Mouse (Mus musculus) testis, adult 2 months (tissue): ENCODE data around the gene Ccdc32.

Experiments used
- CTCF ChIP-seq: fragments of 200-500 bp; IDR thresholded peaks from 2 replicates; pipeline ENCODE4 v1.5.1; 2012; ENCODE audit warnings: low read depth, mild to moderate bottlenecking, inconsistent platforms, low read length, moderate library complexity; ENCODE audit not compliant: control insufficient read depth, insufficient read depth, insufficient replicate concordance
- POLR2A ChIP-seq: fragments of 200-500 bp; IDR thresholded peaks from 2 replicates; pipeline ENCODE4 v1.6.1; 2012; ENCODE audit warnings: low read depth, mild to moderate bottlenecking, inconsistent platforms, low read length, moderate library complexity; ENCODE audit not compliant: control insufficient read depth

DNA sequence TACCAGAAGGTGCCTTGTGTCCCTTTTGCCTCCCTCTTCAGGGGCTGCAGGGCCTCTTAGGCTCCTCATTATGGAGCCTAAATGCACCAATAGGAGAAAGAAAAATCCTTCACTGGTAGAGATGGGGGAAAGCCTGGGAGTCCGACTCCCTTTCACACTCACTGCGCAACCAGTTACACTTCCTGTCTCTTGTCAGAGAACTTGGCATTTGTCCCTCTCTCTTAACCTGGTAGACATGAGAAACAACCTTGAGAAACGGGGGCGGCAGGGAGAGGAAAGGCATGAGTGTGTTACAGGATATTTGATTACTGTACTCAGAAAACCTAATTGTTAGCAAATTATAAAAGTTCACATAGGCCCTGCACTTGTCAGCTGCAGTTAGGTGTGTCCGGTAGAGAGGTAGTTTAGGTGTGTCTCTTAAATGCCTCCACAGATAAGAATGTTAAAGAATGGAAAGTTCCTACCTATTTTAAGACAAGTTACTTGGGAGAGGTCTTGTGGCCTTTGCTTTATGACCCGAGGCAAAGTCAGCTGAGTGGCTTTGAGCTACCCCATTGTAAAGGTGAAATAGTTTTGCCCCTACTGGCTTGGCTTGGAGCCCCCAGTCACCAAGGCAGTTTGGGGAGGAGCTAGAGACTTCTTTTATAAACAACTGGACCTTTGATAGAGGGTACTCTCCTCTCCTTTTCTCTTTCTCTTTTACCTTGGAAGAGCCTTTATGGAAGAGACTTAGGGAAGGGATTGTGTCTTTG is 30.9 kb downstream of the Ccdc32 start:
- TF ChIP-seq CTCF (no peak), POLR2A (no peak)
